Mouse (Mus musculus) embryonic facial prominence, embryonic 15.5 days (tissue): Measurements from ENCODE around the gene Lhb. TPM values are rescaled to one million over a fixed set of nuclear protein-coding genes. Genes with fewer than 3 reads are reported as not detected.
"Not testable (repeated sequence)": the region's sequence is repeated elsewhere in the genome, so short reads cannot be mapped to it uniquely, and the experiment has no call there.

ENCODE experiments used
- ATAC-seq: fragments of 200-750 bp; cut with Nextera tagmentation; 2 replicates; pipeline ENCODE4 v1.8.0; 2017; ENCODE audit warnings: low read depth, moderate TSS enrichment; ENCODE audit not compliant: insufficient number of reproducible peaks, low FRiP score, low TSS enrichment
- H3K27ac ChIP-seq: fragments of 300-500 bp; sonication (generic); replicated peaks from 2 replicates; pipeline ENCODE4 v1.5.1; 2015; ENCODE audit warnings: mild to moderate bottlenecking, inconsistent platforms
- H3K27me3 ChIP-seq: fragments of 300-500 bp; sonication (generic); 2 replicates; pipeline ENCODE4 v1.6.1; 2015; ENCODE audit warnings: inconsistent platforms
- H3K36me3 ChIP-seq: fragments of 300-500 bp; sonication (generic); 2 replicates; pipeline ENCODE4 v1.6.1; 2015; ENCODE audit warnings: mild to moderate bottlenecking, inconsistent platforms
- H3K4me1 ChIP-seq: fragments of 300-500 bp; sonication (generic); 2 replicates; pipeline ENCODE4 v1.6.1; 2015; ENCODE audit warnings: inconsistent platforms
- H3K4me2 ChIP-seq: fragments of 300-500 bp; sonication (generic); replicated peaks from 2 replicates; pipeline ENCODE4 v1.6.1; 2015; ENCODE audit warnings: mild to moderate bottlenecking, inconsistent platforms
- H3K4me3 ChIP-seq: fragments of 300-500 bp; sonication (generic); replicated peaks from 2 replicates; pipeline ENCODE4 v1.5.1; 2015; ENCODE audit warnings: mild to moderate bottlenecking, inconsistent platforms
- H3K9ac ChIP-seq: fragments of 300-500 bp; sonication (generic); 2 replicates; pipeline ENCODE4 v1.6.1; 2015; ENCODE audit warnings: inconsistent platforms
- H3K9me3 ChIP-seq: fragments of 300-500 bp; sonication (generic); replicated peaks from 2 replicates; pipeline ENCODE4 v1.6.1; 2016; ENCODE audit warnings: inconsistent platforms
- WGBS: fragments of 180-500 bp; shearing (Covaris S2); methylation state at CpG from one replicate; pipeline ENCODE4 v1.1.7; 2015; 5-methylcytosine and 5-hydroxymethylcytosine counted together
- polyA plus RNA-seq: library from polyadenylated mRNA; unstranded; fragments of >200 nt; fragmentation: Nextera tagmentation; extraction: Ambion mirVana; gene quantifications from 2 replicates; pipeline ENCODE4 v1.2.1, GENCODE M21; 2015

The Lhb gene
- polyA plus RNA-seq, 1 experiment from 2014 or later, result 4.8 TPM

DNA sequence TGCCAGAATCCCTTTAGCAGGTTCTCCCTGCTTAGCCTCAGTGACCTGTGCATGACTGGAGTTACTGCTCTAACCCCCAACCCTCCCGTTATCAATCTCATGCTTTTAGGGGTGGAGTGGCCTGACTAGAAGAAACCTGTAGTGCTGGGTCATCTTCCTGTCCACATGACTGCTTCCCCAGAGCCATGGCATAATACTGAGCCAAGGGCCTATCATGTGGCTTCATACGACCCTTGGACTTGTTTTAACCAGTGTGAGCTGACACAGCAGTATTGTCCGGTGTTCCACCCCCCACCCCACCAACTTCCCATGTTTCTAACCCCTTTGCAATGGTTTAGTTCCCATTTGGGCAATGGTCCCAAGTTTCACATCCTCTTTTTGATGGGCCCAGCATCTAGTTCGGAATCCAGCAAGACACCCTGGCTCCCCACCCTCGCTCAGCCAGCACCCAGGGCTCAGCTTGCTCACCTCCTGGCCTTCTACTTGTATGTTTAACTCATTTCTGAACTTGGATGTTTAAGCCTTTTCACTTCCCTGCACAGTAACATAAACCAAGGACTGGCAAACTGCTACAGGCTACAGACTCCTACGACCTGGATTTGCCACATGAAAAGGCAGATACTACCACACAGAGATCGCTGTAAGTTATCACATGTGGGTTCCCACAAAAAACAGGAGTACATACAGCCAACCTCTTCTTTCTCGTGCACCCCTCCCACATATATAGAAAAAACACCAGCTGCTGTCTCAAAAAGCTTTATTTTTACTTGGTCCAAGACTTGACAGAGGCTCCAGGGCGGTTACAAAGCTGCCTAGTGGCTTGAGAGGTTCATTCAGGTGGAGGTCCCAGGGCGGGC is 36.8 kb downstream of the Lhb start:
- Histone ChIP-seq H3K27ac (peak overlapping the region; percentile 71), H3K4me1 (peaks cover 46% of the 10 kb centered on the region), H3K36me3 (peaks cover 44% of the 10 kb centered on the region), H3K4me2 (peak overlapping the region; percentile 72), H3K4me3 (peak overlapping the region; percentile 77), H3K9me3 (no peaks in the 10 kb centered on the region), H3K27me3 (no peaks in the 10 kb centered on the region), H3K9ac (no peak overlapping the region)
- 56% methylated on average over 10 of the region's 10 CpGs for WGBS
- no peak for ATAC-seq

DNA sequence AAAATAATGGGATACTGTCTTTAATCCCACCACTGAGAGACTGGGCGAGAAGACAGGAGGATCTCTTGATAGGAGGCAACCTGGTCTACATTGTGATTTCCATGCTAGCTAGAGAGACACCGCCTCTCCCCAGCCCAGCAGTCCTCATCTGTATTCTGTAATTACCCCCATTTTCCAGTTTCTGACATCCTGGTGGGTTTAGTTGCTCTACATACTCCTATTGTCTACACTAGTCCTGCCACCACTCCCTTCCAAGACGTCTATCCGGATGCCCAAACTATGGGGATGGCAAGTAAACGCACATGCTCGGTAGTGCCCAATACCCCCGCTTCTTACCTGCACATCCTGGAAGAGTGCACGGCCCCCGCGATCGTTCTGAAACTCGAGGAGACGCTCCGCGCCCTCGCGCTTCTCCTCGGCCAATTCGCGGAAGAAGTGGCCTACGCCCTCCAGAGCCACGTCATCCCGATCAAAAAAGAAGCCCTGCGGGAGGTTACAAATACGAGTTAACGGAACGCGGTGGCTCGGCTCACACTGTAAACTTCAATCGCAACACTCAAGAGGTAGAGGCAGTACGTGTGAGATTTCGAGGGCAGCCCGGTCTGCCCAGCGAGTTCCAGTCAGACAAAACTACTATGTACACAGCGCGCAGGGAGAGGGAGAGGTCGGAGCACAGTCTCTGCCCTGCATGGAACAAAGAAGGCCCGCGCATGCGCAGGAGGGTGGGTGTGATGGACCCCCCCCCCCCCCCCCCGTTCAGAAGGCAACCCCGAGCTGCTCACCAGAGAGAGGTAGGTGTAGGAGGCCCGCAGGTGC is 38.3 kb downstream of the Lhb start:
- Histone ChIP-seq H3K27ac (peak overlapping the region; percentile 95), H3K9me3 (no peaks in the 10 kb centered on the region), H3K27me3 (no peaks in the 10 kb centered on the region), H3K36me3 (peaks cover 47% of the 10 kb centered on the region), H3K4me2 (peak overlapping the region; percentile 72), H3K4me3 (peak overlapping the region; percentile 77), H3K4me1 (peaks cover 46% of the 10 kb centered on the region), H3K9ac (peak overlapping the region; percentile 65)
- peak; percentile 74 for ATAC-seq
- under 1% methylated on average over 43 of the region's 43 CpGs for WGBS

DNA sequence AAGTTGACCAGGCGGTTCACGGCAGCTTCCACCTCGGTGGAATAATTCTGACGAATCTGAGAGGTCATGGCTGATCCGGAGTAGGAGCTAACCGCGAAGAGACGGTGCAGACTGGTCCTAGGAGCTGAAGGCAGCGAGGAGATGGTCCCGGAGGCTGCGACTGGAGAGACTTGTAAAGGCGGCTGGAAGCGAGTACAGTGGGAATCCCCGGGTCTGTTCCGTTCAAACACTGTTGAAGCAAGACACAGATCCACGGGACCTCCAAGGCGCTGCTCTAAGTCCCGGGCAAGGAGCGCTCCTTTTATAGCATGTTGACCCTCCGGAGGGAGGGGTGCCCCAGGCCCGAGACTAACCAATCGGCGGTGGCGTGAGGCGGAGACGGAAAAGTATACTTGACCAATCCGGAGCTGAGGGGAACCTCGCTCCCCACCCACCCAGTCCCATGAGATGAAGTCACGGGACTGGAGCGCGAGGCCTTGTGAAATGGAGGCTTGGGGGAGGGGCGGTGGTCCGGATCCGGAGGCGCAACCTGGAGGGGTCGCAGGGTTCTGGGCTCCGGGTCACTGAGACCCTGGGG is 39.0 kb downstream of the Lhb start, which contains the start of gene Ftl1:
TSS of gene Ftl1 (minus strand) at position 321 of the 577 bp plus-strand sequence.
- H3K9me3 ChIP-seq, H3K27me3 ChIP-seq: not testable (repeated sequence)
- ATAC-seq, result peak; percentile 96
- H3K36me3 ChIP-seq, result peaks cover 47% of the 10 kb centered on the region
- peaks cover 46% of the 10 kb centered on the region for H3K4me1 ChIP-seq
- H3K9ac ChIP-seq, result peak within 1 kb of the TSS; percentile 65
- peak within 1 kb of the TSS; percentile 95 for H3K27ac ChIP-seq
- H3K4me2 ChIP-seq, result peak within 1 kb of the TSS; percentile 72
- WGBS, result under 1% methylated on average over 30 of the region's 37 CpGs
- H3K4me3 ChIP-seq, result peak within 1 kb of the TSS; percentile 77

DNA sequence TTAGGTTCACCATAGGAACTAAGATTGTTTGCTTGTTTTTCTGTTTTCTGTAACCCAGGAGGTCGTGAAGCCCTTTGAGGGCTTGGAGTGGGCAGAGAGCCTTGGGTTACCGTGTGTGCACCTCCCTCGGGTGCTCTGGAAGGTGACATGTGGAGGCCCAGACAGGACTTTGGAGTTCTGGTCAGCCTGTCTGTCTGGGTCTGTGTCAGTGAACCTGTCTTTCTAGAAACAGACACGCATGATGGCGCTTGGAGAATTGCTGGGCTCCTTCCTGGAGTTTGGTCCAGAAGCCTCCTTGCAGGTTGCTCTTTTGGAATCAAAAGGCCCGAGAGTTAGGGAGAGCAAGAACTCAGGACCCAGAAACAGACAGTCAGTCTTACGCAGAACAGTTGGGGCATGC is 39.8 kb downstream of the Lhb start:
- peak overlapping the region; percentile 91 for H3K27ac ChIP-seq
- H3K27me3 ChIP-seq, result no peaks in the 10 kb centered on the region
- H3K36me3 ChIP-seq, result peaks cover 47% of the 10 kb centered on the region
- H3K4me3 ChIP-seq, result peak overlapping the region; percentile 77
- H3K4me2 ChIP-seq, result peak overlapping the region; percentile 54
- H3K4me1 ChIP-seq, result peaks cover 48% of the 10 kb centered on the region
- 74% methylated on average over 7 of the region's 7 CpGs for WGBS
- no peaks in the 10 kb centered on the region for H3K9me3 ChIP-seq
- no peak overlapping the region for H3K9ac ChIP-seq
- no peak for ATAC-seq

DNA sequence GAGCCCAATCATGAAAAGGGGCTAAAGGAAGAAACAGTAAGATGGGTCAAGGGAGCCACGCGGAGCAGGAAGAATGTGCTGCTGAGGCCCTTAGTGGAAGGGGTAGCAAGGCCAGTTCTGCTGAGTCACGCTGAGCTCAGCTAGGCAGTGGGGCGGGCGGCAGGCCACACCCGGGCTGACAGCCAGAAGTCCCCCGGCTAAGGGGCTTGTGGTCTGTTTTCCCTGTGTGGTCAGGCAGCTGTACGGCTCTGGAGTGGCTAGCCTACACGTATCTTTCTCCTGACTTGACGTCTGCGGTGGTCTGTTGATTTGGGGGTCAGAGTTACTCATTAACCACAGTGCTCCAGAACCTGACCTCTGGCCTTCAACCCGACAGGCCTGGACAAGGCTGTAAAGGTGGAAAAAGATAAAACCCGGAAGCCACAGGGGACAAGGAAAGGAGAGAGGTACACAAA is 40.3 kb downstream of the Lhb start:
- H3K4me1 ChIP-seq, result peaks cover 53% of the 10 kb centered on the region
- no peaks in the 10 kb centered on the region for H3K9me3 ChIP-seq
- H3K36me3 ChIP-seq, result peaks cover 44% of the 10 kb centered on the region
- H3K27me3 ChIP-seq, result no peaks in the 10 kb centered on the region
- no peak overlapping the region for H3K9ac ChIP-seq
- H3K4me3 ChIP-seq, result peak overlapping the region; percentile 77
- ATAC-seq, result 0 out of 2 replicates have a peak, but pooled peaks have one; percentile 9
- H3K4me2 ChIP-seq, result 0 out of 2 replicates have a peak overlapping the region, but pooled peaks have one; percentile 54
- WGBS, result 21% methylated on average over 13 of the region's 13 CpGs
- peak overlapping the region; percentile 91 for H3K27ac ChIP-seq

DNA sequence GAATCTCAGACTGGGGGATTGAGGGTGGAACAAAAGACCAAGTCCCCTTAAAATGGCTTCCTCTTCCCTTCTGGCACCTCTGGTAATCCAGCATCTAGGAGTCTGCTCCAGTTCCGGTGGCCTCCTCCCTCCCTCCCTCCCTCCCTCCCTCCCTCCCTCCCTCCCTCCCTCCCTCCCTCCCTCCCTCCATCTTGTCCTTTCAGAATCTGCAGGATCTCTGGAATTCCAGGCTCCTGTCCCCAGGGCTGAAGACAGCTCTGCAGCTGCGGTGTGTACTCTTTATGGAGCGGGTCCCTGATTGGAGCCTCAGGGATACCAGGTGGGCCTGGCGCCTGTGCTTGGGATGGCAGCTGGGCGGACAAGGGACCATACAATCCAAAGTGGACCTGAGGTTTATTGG is 40.7 kb downstream of the Lhb start:
- ATAC-seq, result no peak
- Histone ChIP-seq H3K9me3 (no peaks in the 10 kb centered on the region), H3K36me3 (peaks cover 44% of the 10 kb centered on the region), H3K4me3 (no peak overlapping the region), H3K27ac (peak overlapping the region; percentile 91), H3K9ac (no peak overlapping the region), H3K27me3 (no peaks in the 10 kb centered on the region), H3K4me2 (no peak overlapping the region), H3K4me1 (peaks cover 54% of the 10 kb centered on the region)
- WGBS, result 43% methylated on average over 5 of the region's 5 CpGs

DNA sequence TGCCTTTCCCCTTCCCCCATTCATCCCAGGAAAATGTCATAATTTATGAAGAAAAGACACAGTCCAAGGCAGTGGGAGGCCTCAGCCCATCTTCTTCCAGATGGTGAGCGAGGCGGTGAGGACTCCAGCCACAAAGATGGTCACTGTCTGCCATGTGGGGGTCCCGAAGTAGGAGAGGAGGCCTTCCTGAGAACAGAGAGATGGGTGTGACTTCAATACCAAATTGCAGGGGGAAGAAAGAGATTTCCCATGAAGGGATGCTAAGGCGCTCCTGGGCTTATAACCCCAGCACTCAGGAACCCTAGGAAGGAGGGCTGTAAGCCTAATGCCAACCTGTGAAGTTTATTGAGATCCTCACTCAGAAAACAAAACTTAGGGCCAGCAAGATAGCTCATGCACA is 41.2 kb downstream of the Lhb start:
- ATAC-seq, result no peak
- Histone ChIP-seq H3K27ac (peak overlapping the region; percentile 66; the same call in 1 of the 2 replicates), H3K36me3 (peaks cover 43% of the 10 kb centered on the region), H3K4me3 (no peak overlapping the region), H3K9me3 (no peaks in the 10 kb centered on the region), H3K4me1 (peaks cover 50% of the 10 kb centered on the region), H3K9ac (no peak overlapping the region), H3K4me2 (no peak overlapping the region), H3K27me3 (no peaks in the 10 kb centered on the region)
- 83% methylated on average over 4 of the region's 4 CpGs for WGBS

DNA sequence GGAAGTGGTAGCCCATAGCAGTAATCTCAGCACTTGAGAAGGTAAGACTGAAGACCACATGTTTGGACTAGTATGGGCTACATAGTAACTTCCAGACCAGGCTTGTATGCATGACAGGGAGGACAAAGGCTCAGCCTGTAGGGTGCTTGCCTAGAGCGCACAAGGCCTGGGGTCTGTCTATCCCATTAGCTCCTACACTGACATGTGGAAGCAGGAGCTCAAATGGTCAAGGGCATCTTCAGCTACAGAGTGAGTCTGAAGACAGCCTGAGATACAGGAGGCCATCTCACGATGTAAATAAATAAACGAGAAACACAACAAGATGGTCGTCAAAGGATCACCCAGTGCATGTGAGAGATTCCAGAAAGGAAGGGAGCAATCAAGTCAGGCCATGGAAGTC is 41.7 kb downstream of the Lhb start:
- Histone ChIP-seq H3K36me3 (peaks cover 38% of the 10 kb centered on the region), H3K4me2 (no peak overlapping the region), H3K27ac (no peak overlapping the region), H3K4me1 (peaks cover 48% of the 10 kb centered on the region), H3K27me3 (no peaks in the 10 kb centered on the region), H3K4me3 (no peak overlapping the region), H3K9me3 (no peaks in the 10 kb centered on the region), H3K9ac (no peak overlapping the region)
- no peak for ATAC-seq
- WGBS, result 81% methylated on average over 4 of the region's 4 CpGs

DNA sequence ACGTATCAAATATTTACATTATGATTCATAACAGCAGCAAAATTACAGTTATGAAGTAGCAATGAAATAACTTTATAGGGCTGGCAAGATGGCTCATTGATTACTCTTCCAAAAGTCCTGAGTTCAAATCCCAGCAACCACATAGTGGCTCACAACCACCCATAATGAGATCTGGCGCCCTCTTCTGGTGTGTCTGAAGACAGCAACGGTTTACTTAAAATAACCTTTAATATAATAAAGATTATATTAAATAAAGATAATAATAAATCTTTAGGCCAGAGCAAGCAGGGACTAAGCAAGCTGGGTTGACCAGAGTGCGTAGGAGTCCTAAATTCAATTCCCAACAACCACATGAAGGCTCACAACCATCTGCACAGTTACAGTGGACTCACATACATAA is 42.2 kb downstream of the Lhb start:
- not testable (repeated sequence) for H3K27ac ChIP-seq, H3K4me3 ChIP-seq, H3K27me3 ChIP-seq, H3K9me3 ChIP-seq, H3K4me2 ChIP-seq, ATAC-seq, H3K9ac ChIP-seq
- H3K4me1 ChIP-seq, result peaks cover 45% of the 10 kb centered on the region
- H3K36me3 ChIP-seq, result peaks cover 32% of the 10 kb centered on the region
- 77% methylated on average over 4 of the region's 4 CpGs for WGBS

DNA sequence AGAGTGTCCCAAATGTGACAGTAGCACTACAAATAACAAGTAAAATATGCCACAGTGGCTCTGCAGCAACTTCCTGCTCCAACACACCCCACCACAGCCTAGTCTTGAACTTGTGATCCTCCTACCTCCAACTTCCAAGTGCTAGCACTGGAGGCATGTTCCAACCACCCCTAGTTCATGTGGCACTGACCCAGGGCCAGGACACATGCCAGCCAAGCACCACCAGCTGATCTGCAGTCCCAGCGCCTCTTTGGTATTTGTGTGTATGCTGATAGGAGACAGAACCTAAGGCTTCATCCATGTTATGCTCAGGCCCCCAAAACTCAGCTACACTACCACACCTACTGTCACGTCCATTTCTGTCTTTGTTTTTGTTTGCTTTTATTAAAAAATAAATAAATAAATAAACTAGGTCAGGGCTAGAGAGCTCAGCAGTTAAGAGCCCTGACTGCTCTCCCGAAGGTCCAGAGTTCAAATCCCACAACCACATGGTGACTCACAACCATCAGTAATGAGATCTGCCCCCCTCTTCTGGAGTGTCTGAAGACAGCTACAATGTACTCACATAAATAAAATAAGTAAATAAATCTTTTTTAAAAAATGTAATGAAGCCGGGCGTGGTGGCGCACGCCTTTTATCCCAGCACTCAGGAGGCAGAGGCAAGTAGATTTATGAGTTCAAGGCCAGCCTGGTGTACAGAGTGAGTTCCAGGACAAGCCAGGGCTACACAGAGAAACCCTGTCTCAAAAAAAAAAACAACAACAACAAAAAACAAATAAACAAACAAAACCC is 43.6 kb downstream of the Lhb start:
- Histone ChIP-seq H3K4me2 (no peak overlapping the region), H3K27me3 (no peaks in the 10 kb centered on the region), H3K4me3 (no peak overlapping the region), H3K36me3 (peaks cover 28% of the 10 kb centered on the region), H3K9ac (no peak overlapping the region), H3K9me3 (no peaks in the 10 kb centered on the region), H3K27ac (no peak overlapping the region), H3K4me1 (peaks cover 38% of the 10 kb centered on the region)
- WGBS, result 91% methylated on average over 7 of the region's 7 CpGs
- no peak for ATAC-seq
